Mouse (Mus musculus): ENCODE measurements around the gene Gkap1. TPM values are rescaled to one million over a fixed set of nuclear protein-coding genes. Genes with fewer than 3 reads are reported as not detected.

The Gkap1 gene
- polyA plus RNA-seq, 1 experiment from 2014 or later, result 54.2 TPM

DNA sequence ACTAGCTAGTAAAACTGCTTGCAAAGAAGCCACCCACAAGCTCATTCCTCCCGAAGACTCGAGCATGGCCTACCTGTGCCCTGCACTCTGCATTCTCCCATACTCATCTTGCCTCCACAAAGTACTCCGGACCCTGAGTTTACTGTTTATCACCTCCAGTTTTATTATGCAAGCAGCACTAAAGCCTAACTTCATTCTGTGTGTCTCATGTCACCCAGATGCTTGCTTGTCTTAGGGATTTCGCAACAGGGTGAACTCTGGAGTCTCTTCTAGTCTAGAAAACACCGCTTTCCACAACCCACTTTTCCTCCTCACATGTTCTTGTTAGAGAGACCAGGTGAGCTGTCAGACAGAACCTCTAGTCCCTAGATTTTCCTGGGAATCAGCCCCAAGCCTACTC lies 26.5 kb downstream of the Gkap1 start:
- no peak overlapping the region for H3K4me3 ChIP-seq (replicated peaks; ENCODE audit: low read depth, low read length)
- DNase-seq (ENCODE audit: low spot score) (no peak), ATAC-seq (replicated peaks; ENCODE audit: low FRiP score, low read depth) (no peak)
- peaks cover 12% of the 10 kb centered on the region for H3K36me3 ChIP-seq (ENCODE audit: insufficient read depth, low read length)
- no peaks in the 10 kb centered on the region for H3K9me3 ChIP-seq (replicated peaks; ENCODE audit: low read length)
- H3K9ac ChIP-seq (ENCODE audit: low read depth, low read length), result no peak overlapping the region
- WGBS, result 87% methylated on average over 5 of the region's 5 CpGs
- no peak for TF ChIP-seq CTCF (IDR thresholded peaks at IDR 0.05; ENCODE audit: low read depth)
- no peak overlapping the region for H3K4me2 ChIP-seq (ENCODE audit: low read length)
- no peak overlapping the region for H3K27ac ChIP-seq
- no peaks in the 10 kb centered on the region for H3K27me3 ChIP-seq (ENCODE audit: insufficient read depth, low read length)
- no peaks in the 10 kb centered on the region for H3K4me1 ChIP-seq (replicated peaks; ENCODE audit: insufficient read depth, low read length)

DNA sequence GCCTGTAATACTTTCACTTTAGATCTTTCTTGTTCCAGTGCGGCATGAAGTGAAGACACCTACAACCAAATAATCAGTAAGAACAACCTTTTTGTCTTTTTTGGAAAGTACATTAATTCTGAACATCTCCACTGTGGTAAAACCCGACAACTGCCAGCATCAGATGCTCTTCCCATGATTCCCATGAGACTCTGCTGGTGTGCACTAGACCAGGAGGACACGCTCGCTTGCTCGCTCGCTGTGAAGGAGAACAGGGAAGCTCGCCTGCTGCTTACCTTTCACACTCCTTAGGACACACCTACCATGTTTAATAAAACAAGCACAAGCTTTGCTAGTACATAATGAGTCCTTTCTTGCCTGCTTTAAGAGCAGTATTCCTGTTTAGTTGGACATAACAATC lies 39.0 kb downstream of the Gkap1 start:
- Histone ChIP-seq H3K36me3 (ENCODE audit: insufficient read depth, low read length) (0 out of 2 replicates have a peak, but pooled peaks cover 13% of the 10 kb centered on the region), H3K4me3 (replicated peaks; ENCODE audit: low read depth, low read length) (no peak overlapping the region), H3K4me1 (replicated peaks; ENCODE audit: insufficient read depth, low read length) (no peaks in the 10 kb centered on the region), H3K4me2 (ENCODE audit: low read length) (no peak overlapping the region), H3K9me3 (replicated peaks; ENCODE audit: low read length) (no peaks in the 10 kb centered on the region), H3K27me3 (ENCODE audit: insufficient read depth, low read length) (no peaks in the 10 kb centered on the region), H3K9ac (ENCODE audit: low read depth, low read length) (no peak overlapping the region), H3K27ac (no peak overlapping the region)
- no peak for ATAC-seq (replicated peaks; ENCODE audit: low FRiP score, low read depth)
- no peak for DNase-seq (ENCODE audit: low spot score)
- no peak for TF ChIP-seq CTCF (IDR thresholded peaks at IDR 0.05; ENCODE audit: low read depth)
- WGBS, result 77% methylated on average over 7 of the region's 7 CpGs

GRCm38 (mm10) chr13:58232611-58233010 lies 42.9 kb downstream of the Gkap1 start:
- Histone ChIP-seq H3K4me2 (ENCODE audit: low read length) (no peak overlapping the region), H3K9me3 (replicated peaks; ENCODE audit: low read length) (no peaks in the 10 kb centered on the region), H3K27ac (no peak overlapping the region), H3K4me1 (replicated peaks; ENCODE audit: insufficient read depth, low read length) (no peaks in the 10 kb centered on the region), H3K27me3 (ENCODE audit: insufficient read depth, low read length) (no peaks in the 10 kb centered on the region), H3K36me3 (ENCODE audit: insufficient read depth, low read length) (0 out of 2 replicates have a peak, but pooled peaks cover 12% of the 10 kb centered on the region), H3K9ac (ENCODE audit: low read depth, low read length) (no peak overlapping the region), H3K4me3 (replicated peaks; ENCODE audit: low read depth, low read length) (no peak overlapping the region)
- ATAC-seq (replicated peaks; ENCODE audit: low FRiP score, low read depth) (0 out of 2 replicates have a peak, but pooled peaks have one; percentile 36), DNase-seq (ENCODE audit: low spot score) (peak; percentile 52)
- WGBS, result 49% methylated on average over 5 of the region's 5 CpGs
- TF ChIP-seq CTCF (IDR thresholded peaks at IDR 0.05; ENCODE audit: low read depth), result peak; percentile 78

- Histone ChIP-seq H3K4me3 (replicated peaks; ENCODE audit: low read depth, low read length) (no peak overlapping the region), H3K9me3 (replicated peaks; ENCODE audit: low read length) (no peaks in the 10 kb centered on the region), H3K4me1 (replicated peaks; ENCODE audit: insufficient read depth, low read length) (no peaks in the 10 kb centered on the region), H3K9ac (ENCODE audit: low read depth, low read length) (no peak overlapping the region), H3K4me2 (ENCODE audit: low read length) (no peak overlapping the region), H3K27ac (no peak overlapping the region), H3K36me3 (ENCODE audit: insufficient read depth, low read length) (0 out of 2 replicates have a peak, but pooled peaks cover 9% of the 10 kb centered on the region), H3K27me3 (ENCODE audit: insufficient read depth, low read length) (no peaks in the 10 kb centered on the region)
- ATAC-seq (replicated peaks; ENCODE audit: low FRiP score, low read depth) (no peak), DNase-seq (ENCODE audit: low spot score) (no peak)
- TF ChIP-seq CTCF (IDR thresholded peaks at IDR 0.05; ENCODE audit: low read depth), result no peak
- WGBS, result 88% methylated on average over 8 of the region's 8 CpGs
Observed at GRCm38 (mm10) chr13:58232070-58232469, 43.4 kb downstream of the Gkap1 start.

GRCm38 (mm10) chr13:58228624-58229023 lies 46.9 kb downstream of the Gkap1 start:
- 86% methylated on average over 2 of the region's 2 CpGs for WGBS
- no peak for ATAC-seq (replicated peaks; ENCODE audit: low FRiP score, low read depth)

DNA sequence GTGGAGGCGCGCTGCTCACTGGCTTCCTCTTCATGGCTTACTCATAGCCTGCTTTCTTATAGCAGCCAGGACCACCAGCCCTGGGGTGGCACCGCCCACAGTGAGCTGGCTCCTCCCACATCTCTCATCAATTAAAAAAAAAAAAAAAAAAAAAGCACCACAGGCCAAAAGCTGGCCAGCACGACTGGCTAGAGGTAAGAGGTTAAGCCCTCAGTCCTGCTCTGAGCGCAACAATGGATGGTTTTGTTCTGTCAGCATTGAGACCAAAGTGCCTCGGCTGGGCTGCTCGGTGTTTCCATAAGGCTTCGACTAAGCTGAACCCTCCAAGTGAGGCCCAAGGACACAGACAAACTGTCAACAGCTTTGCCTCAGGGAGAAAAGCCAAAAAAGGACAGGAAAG lies 49.8 kb downstream of the Gkap1 start:
- Histone ChIP-seq H3K27ac (no peak overlapping the region), H3K36me3 (ENCODE audit: insufficient read depth, low read length) (no peaks in the 10 kb centered on the region), H3K4me1 (replicated peaks; ENCODE audit: insufficient read depth, low read length) (no peaks in the 10 kb centered on the region), H3K9ac (ENCODE audit: low read depth, low read length) (no peak overlapping the region), H3K4me2 (ENCODE audit: low read length) (no peak overlapping the region), H3K27me3 (ENCODE audit: insufficient read depth, low read length) (no peaks in the 10 kb centered on the region), H3K9me3 (replicated peaks; ENCODE audit: low read length) (no peaks in the 10 kb centered on the region), H3K4me3 (replicated peaks; ENCODE audit: low read depth, low read length) (no peak overlapping the region)
- WGBS, result 73% methylated on average over 8 of the region's 8 CpGs
- DNase-seq (ENCODE audit: low spot score) (no peak), ATAC-seq (replicated peaks; ENCODE audit: low FRiP score, low read depth) (no peak)
- TF ChIP-seq CTCF (IDR thresholded peaks at IDR 0.05; ENCODE audit: low read depth), result no peak

More at GRCm38 (mm10) chr13:58228624-58229023, 46.9 kb downstream of the Gkap1 start:
- Histone ChIP-seq H3K27me3 (ENCODE audit: insufficient read depth, low read length) (no peaks in the 10 kb centered on the region), H3K4me2 (ENCODE audit: low read length) (no peak overlapping the region), H3K9me3 (replicated peaks; ENCODE audit: low read length) (no peaks in the 10 kb centered on the region), H3K9ac (ENCODE audit: low read depth, low read length) (no peak overlapping the region), H3K4me3 (replicated peaks; ENCODE audit: low read depth, low read length) (no peak overlapping the region), H3K4me1 (replicated peaks; ENCODE audit: insufficient read depth, low read length) (no peaks in the 10 kb centered on the region), H3K27ac (no peak overlapping the region), H3K36me3 (ENCODE audit: insufficient read depth, low read length) (no peaks in the 10 kb centered on the region)
- DNase-seq (ENCODE audit: low spot score), result no peak
- TF ChIP-seq CTCF (IDR thresholded peaks at IDR 0.05; ENCODE audit: low read depth), result no peak

GRCm38 (mm10) chr13:58220206-58220605 lies 55.3 kb downstream of the Gkap1 start:
- no peak overlapping the region for H3K9ac ChIP-seq (ENCODE audit: low read depth, low read length)
- H3K4me2 ChIP-seq (ENCODE audit: low read length), result no peak overlapping the region
- H3K9me3 ChIP-seq (replicated peaks; ENCODE audit: low read length), result no peaks in the 10 kb centered on the region
- ATAC-seq (replicated peaks; ENCODE audit: low FRiP score, low read depth) (no peak), DNase-seq (ENCODE audit: low spot score) (no peak)
- no peak overlapping the region for H3K4me3 ChIP-seq (replicated peaks; ENCODE audit: low read depth, low read length)
- H3K27me3 ChIP-seq (ENCODE audit: insufficient read depth, low read length), result no peaks in the 10 kb centered on the region
- H3K36me3 ChIP-seq (ENCODE audit: insufficient read depth, low read length), result no peaks in the 10 kb centered on the region
- 69% methylated on average over 3 of the region's 3 CpGs for WGBS
- no peak for TF ChIP-seq CTCF (IDR thresholded peaks at IDR 0.05; ENCODE audit: low read depth)
- no peak overlapping the region for H3K27ac ChIP-seq
- peaks cover 7% of the 10 kb centered on the region for H3K4me1 ChIP-seq (replicated peaks; ENCODE audit: insufficient read depth, low read length)
